ENCODE assay signal across 8 mouse cellular contexts in the genomic region with DNA sequence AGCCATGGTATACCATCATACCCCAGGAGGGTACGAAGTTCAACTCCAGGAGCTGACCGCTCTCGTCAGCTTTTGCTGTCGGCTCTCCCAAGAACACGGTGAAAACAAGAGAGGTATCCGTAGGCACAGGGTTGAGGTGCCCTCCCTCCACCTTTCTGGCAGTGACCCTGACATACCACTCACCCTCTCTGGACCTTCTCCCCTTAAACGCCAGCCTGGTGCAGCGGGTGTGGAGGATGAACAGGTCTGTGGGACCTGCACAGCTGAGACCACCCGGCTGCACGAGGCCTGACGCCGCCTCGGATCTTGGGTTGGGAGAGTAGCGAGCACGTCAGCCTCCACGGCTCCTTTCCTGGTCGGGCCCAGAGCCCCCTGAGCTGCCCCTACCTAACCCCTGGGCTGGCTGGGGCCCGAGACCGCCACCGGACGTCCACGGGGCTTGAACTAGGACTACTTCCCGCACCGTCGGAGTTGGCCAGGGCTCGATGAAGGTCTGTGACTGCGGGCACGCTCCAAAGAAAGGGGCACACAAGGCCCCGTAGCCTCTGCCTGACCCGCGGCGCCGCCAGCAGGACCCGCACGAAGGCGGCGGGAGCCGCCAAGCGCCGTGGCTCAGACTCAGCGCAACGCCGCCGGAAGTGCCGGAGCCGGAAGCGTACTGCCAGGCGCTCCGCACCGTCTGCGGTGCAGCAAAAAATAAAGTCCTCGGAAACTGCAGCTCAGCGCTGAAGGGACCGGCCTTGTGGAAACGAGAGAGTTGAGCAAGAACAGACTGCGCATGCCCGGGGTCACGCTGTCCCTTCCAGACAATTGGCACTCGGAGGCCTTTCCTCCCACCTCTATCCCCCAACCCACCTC. TPM values are rescaled to one million over a fixed set of nuclear protein-coding genes. Genes with fewer than 3 reads are reported as not detected.
DNase-seq lines count a peak whose midpoint lies in the region; ATAC-seq and TF ChIP-seq lines count a peak whose summit lies in the region.

A gene (minus strand): TSS at position 648 of the 858 bp plus-strand sequence.

- intact Hi-C loops in heart, adult 2 months (cut with DNase I): no loop called here

- no peaks in the 10 kb centered on the region; the same call in 1 of the 2 replicates for H3K79me2 ChIP-seq in heart, adult 2 months (replicated peaks; ENCODE audit: control insufficient read depth, insufficient read depth, low read length)

- H3K9ac ChIP-seq in embryonic facial prominence, embryonic 13.5 days: peak within 1 kb of the TSS; percentile 96
- H3K9ac ChIP-seq in heart, adult 2 months (ENCODE audit: low read depth, low read length): peak within 1 kb of the TSS; percentile 90
- H3K9ac ChIP-seq in limb, embryonic 13.5 days: peak within 1 kb of the TSS; percentile 98
- peak within 1 kb of the TSS; percentile 85 for H3K9ac ChIP-seq in midbrain, embryonic 16.5 days (ENCODE audit: low read depth, low read length)

- 3% methylated on average over 59 of the region's 59 CpGs for WGBS in embryonic facial prominence, embryonic 13.5 days
- 2% methylated on average over 59 of the region's 59 CpGs for WGBS in heart, adult 2 months
- WGBS in limb, embryonic 13.5 days: 2% methylated on average over 59 of the region's 59 CpGs
- 3% methylated on average over 59 of the region's 59 CpGs for WGBS in midbrain, embryonic 16.5 days

- peak; percentile 89 for DNase-seq in 3134 (ENCODE audit: extremely low read depth, insufficient read length, low spot score)
- DNase-seq in adrenal gland, postnatal 36 days: peak; percentile 97
- DNase-seq in heart, adult 2 months: peak; percentile 96 to 99
- DNase-seq in kidney, adult 8-10 months: peak; percentile 94 to 97
- DNase-seq in spleen, postnatal 10 days (ENCODE audit: low spot score in 2 of 2): peak; percentile 96 to 97

- peak; percentile 90; the same call in 1 of the 2 replicates for TF ChIP-seq EP300 in heart, adult 2 months (IDR thresholded peaks at IDR 0.05; ENCODE audit: insufficient read depth, low read depth, low read length)

- peak within 1 kb of the TSS; percentile 99 for H3K4me2 ChIP-seq in embryonic facial prominence, embryonic 13.5 days
- peak within 1 kb of the TSS; percentile 99 for H3K4me2 ChIP-seq in limb, embryonic 13.5 days (replicated peaks)
- peak within 1 kb of the TSS; percentile 95 for H3K4me2 ChIP-seq in midbrain, embryonic 16.5 days (ENCODE audit: low read length)

- no peaks in the 10 kb centered on the region for H3K9me3 ChIP-seq in embryonic facial prominence, embryonic 13.5 days
- no peaks in the 10 kb centered on the region for H3K9me3 ChIP-seq in limb, embryonic 13.5 days
- no peaks in the 10 kb centered on the region for H3K9me3 ChIP-seq in midbrain, embryonic 16.5 days (replicated peaks; ENCODE audit: control insufficient read depth, low read length, poor library complexity, severe bottlenecking)

- peak; percentile 74 for ATAC-seq in embryonic facial prominence, embryonic 13.5 days (ENCODE audit: insufficient number of reproducible peaks, insufficient read depth, low FRiP score, low TSS enrichment, low read depth)
- peak; percentile 91 for ATAC-seq in limb, embryonic 13.5 days (ENCODE audit: low FRiP score, low read depth)
- ATAC-seq in midbrain, embryonic 16.5 days: peak; percentile 91

- 0 out of 2 replicates have a peak, but pooled peaks have one; percentile 9 for TF ChIP-seq CTCF in heart, adult 2 months (IDR thresholded peaks at IDR 0.05)

- H3K36me3 ChIP-seq in embryonic facial prominence, embryonic 13.5 days: peaks cover 39% of the 10 kb centered on the region
- H3K36me3 ChIP-seq in heart, adult 2 months (ENCODE audit: control insufficient read depth, insufficient read depth, low read length): no peaks in the 10 kb centered on the region
- H3K36me3 ChIP-seq in limb, embryonic 13.5 days: peaks cover 39% of the 10 kb centered on the region
- peaks cover 11% of the 10 kb centered on the region for H3K36me3 ChIP-seq in midbrain, embryonic 16.5 days (ENCODE audit: control insufficient read depth, insufficient read depth, low read length)

- H3K27me3 ChIP-seq in embryonic facial prominence, embryonic 13.5 days: no peaks in the 10 kb centered on the region
- H3K27me3 ChIP-seq in heart, adult 2 months (ENCODE audit: control insufficient read depth, insufficient read depth, low read length): no peaks in the 10 kb centered on the region
- H3K27me3 ChIP-seq in limb, embryonic 13.5 days: no peaks in the 10 kb centered on the region
- no peaks in the 10 kb centered on the region for H3K27me3 ChIP-seq in midbrain, embryonic 16.5 days (ENCODE audit: control insufficient read depth, insufficient read depth, low read depth, low read length)

- peaks cover 25% of the 10 kb centered on the region for H3K4me1 ChIP-seq in embryonic facial prominence, embryonic 13.5 days
- peaks cover 8% of the 10 kb centered on the region for H3K4me1 ChIP-seq in heart, adult 2 months (ENCODE audit: control insufficient read depth, insufficient read depth, low read length)
- peaks cover 21% of the 10 kb centered on the region for H3K4me1 ChIP-seq in limb, embryonic 13.5 days
- H3K4me1 ChIP-seq in midbrain, embryonic 16.5 days (ENCODE audit: control insufficient read depth, insufficient read depth, low read length): peaks cover 18% of the 10 kb centered on the region

- H3K27ac ChIP-seq in embryonic facial prominence, embryonic 13.5 days: peak within 1 kb of the TSS; percentile 68
- peak within 1 kb of the TSS; percentile 70 for H3K27ac ChIP-seq in heart, adult 2 months
- H3K27ac ChIP-seq in limb, embryonic 13.5 days: peak within 1 kb of the TSS; percentile 73
- H3K27ac ChIP-seq in midbrain, embryonic 16.5 days (ENCODE audit: low read length): peak within 1 kb of the TSS; percentile 80

- peak; percentile 90 for TF ChIP-seq POLR2A in heart, adult 2 months (IDR thresholded peaks at IDR 0.05; ENCODE audit: insufficient read depth, low read depth, low read length)

- H3K4me3 ChIP-seq in embryonic facial prominence, embryonic 13.5 days: peak within 1 kb of the TSS; percentile 91
- H3K4me3 ChIP-seq in heart, adult 2 months: peak within 1 kb of the TSS; percentile 83
- H3K4me3 ChIP-seq in limb, embryonic 13.5 days: peak within 1 kb of the TSS; percentile 100
- peak within 1 kb of the TSS; percentile 84 for H3K4me3 ChIP-seq in midbrain, embryonic 16.5 days (ENCODE audit: low read depth, low read length)

RNA-seq across cellular contexts. Expression of the gene that starts here (rescaled TPM):
- 10 to 100 TPM; 57.2 to 59.6 TPM for total RNA-seq in adrenal gland, postnatal 36 days (2021)
- polyA plus RNA-seq in embryonic facial prominence, embryonic 13.5 days (2015; fragmentation: Nextera tagmentation; extraction: Ambion mirVana): 53.7 and 61.0 TPM in 2 replicates
- 10 to 100 TPM; 23.3 to 23.5 TPM for total RNA-seq in heart, adult 2 months (2021)
- polyA plus RNA-seq in heart, adult 2 months (2012; rRNA removed): 20.6 and 26.4 TPM in 2 replicates
- 66.6 TPM in 2 replicates for polyA plus RNA-seq in limb, embryonic 13.5 days (2015; fragmentation: Nextera tagmentation; extraction: Ambion mirVana)
- polyA plus RNA-seq in midbrain, embryonic 16.5 days (2015; fragmentation: Nextera tagmentation; extraction: Ambion mirVana): 38.1 and 42.2 TPM in 2 replicates

Comparison
In these comparisons a context has a peak if more than half of its experiments do, and no peak if none do; other contexts are left out.
1. Peak in every context shown above with its lines: DNase-seq, ATAC-seq, H3K4me3 ChIP-seq and H3K27ac ChIP-seq.